Mouse (Mus musculus) spleen, adult 2 months (tissue): Measurements from ENCODE around the gene Ablim1. TPM values are rescaled to one million over a fixed set of nuclear protein-coding genes. Genes with fewer than 3 reads are reported as not detected.
A peak's percentile ranks its signal among the peaks of the same experiment; 100 is the strongest.

Experiments
- DNase-seq, 2 experiments: peaks; one replicate each; pipeline versions ENCODE4 v3.0.0 to v3.0.0-alpha.2; 2012 to 2021; ENCODE audit warnings: low spot score in 2 of 2, low read depth in 1 of 2
- H3K27ac ChIP-seq: fragments of 200-500 bp; 2 replicates; pipeline ENCODE4 v1.5.1; 2012; ENCODE audit warnings: low read length, inconsistent platforms; ENCODE audit not compliant: insufficient read depth
- H3K27me3 ChIP-seq: fragments of 200-500 bp; 2 replicates; pipeline ENCODE4 v1.6.1; 2012; ENCODE audit warnings: mild to moderate bottlenecking, moderate library complexity, low read length, inconsistent platforms; ENCODE audit not compliant: control insufficient read depth, insufficient read depth
- H3K36me3 ChIP-seq: fragments of 200-500 bp; 2 replicates; pipeline ENCODE4 v1.6.1; 2012; ENCODE audit warnings: mild to moderate bottlenecking, low read length, inconsistent platforms; ENCODE audit not compliant: control insufficient read depth, insufficient read depth
- H3K4me1 ChIP-seq: fragments of 200-500 bp; 2 replicates; pipeline ENCODE4 v1.6.1; 2011; ENCODE audit warnings: inconsistent platforms; ENCODE audit not compliant: control insufficient read depth, insufficient read depth, insufficient read length
- H3K4me3 ChIP-seq: fragments of 200-500 bp; 2 replicates; pipeline ENCODE4 v1.5.1; 2011; ENCODE audit warnings: mild to moderate bottlenecking, inconsistent platforms; ENCODE audit not compliant: insufficient read depth, insufficient read length; ENCODE audit errors: extremely low read depth
- CTCF ChIP-seq: fragments of 200-500 bp; IDR thresholded peaks from 2 replicates; pipeline ENCODE4 v1.5.1; 2011; ENCODE audit warnings: mild to moderate bottlenecking, inconsistent platforms; ENCODE audit not compliant: insufficient read depth, insufficient read length, insufficient replicate concordance; ENCODE audit errors: extremely low read depth
- POLR2A ChIP-seq: fragments of 200-500 bp; IDR thresholded peaks from 2 replicates; pipeline ENCODE4 v1.6.1; 2011; ENCODE audit warnings: low read depth, low read length, inconsistent platforms
- WGBS: fragments of 180-500 bp; shearing (Covaris S2); methylation state at CpG from one replicate; pipeline ENCODE4 v1.1.7; 2018; 5-methylcytosine and 5-hydroxymethylcytosine counted together
- polyA plus RNA-seq: library from polyadenylated mRNA; depleted of rRNA; stranded (reverse); fragments of >200 nt; gene quantifications from 2 replicates; pipeline ENCODE4 v1.2.3, GENCODE M21; 2012

Ablim1 gene
- polyA plus RNA-seq, 1 experiment = 53.8 TPM

- no peak overlapping the region for H3K27ac ChIP-seq
- DNase-seq = no peak
- WGBS = 55% methylated on average over 3 of the region's 3 CpGs
- H3K4me1 ChIP-seq = no peaks in the 10 kb centered on the region
- no peak overlapping the region for H3K4me3 ChIP-seq
- no peaks in the 10 kb centered on the region for H3K36me3 ChIP-seq
- H3K27me3 ChIP-seq = no peaks in the 10 kb centered on the region
- no peak for TF ChIP-seq CTCF
- no peak for TF ChIP-seq POLR2A
These were observed 7.1 kb upstream of the Ablim1 start for GRCm38 (mm10) chr19:57321839-57322238.

- Histone ChIP-seq H3K27me3 (no peaks in the 10 kb centered on the region), H3K4me1 (no peaks in the 10 kb centered on the region), H3K27ac (no peak overlapping the region), H3K36me3 (no peaks in the 10 kb centered on the region), H3K4me3 (no peak overlapping the region)
- DNase-seq = no peak
- WGBS = 81% methylated on average over 9 of the region's 9 CpGs
- TF ChIP-seq CTCF (no peak), POLR2A (no peak)
These were observed 6.1 kb upstream of the Ablim1 start for GRCm38 (mm10) chr19:57320656-57321382.

- 87% methylated on average over 3 of the region's 3 CpGs for WGBS
These were observed 1.9 kb upstream of the Ablim1 start for GRCm38 (mm10) chr19:57316597-57316996.

DNA sequence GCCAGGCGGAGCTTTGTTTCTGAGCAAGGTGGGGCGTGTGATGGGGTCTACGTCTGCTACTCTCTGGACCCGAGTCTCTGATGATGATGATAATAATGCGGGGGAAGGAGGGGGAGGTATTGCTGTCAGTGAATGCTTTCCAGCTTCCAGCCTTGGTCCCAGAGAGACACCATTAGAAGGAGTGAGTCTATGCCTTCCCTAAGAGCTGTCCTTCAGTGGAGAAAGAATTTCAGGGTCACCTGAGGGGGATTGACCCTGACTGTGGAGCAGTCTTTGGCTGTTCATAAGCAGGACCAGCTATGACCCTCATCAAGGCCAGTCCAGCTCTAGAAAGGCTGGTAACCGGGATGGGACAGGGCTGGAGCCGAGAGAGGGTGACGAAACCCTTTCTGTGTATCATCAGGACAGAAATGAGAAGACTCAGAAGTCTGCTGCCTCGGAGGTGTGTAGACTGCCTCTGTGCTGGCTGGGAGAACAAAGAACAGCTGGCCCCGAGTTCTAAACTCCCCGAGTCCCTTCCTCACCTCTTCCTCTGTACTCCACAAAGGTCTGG lies 370 bp upstream of the Ablim1 start:
- H3K4me3 ChIP-seq = peak overlapping the region; percentile 69; the same call in 1 of the 2 replicates
- TF ChIP-seq CTCF = no peak
- TF ChIP-seq POLR2A = no peak
- 55% methylated on average over 11 of the region's 11 CpGs for WGBS
- H3K27ac ChIP-seq = 0 out of 2 replicates have a peak overlapping the region, but pooled peaks have one; percentile 37
- H3K27me3 ChIP-seq = peaks cover 4% of the 10 kb centered on the region
- no peak for DNase-seq
- H3K36me3 ChIP-seq = no peaks in the 10 kb centered on the region
- H3K4me1 ChIP-seq = peaks cover 6% of the 10 kb centered on the region

More at GRCm38 (mm10) chr19:57316597-57316996, 1.9 kb upstream of the Ablim1 start:
- TF ChIP-seq CTCF (no peak), POLR2A (no peak)
- Histone ChIP-seq H3K4me3 (no peak overlapping the region), H3K4me1 (peaks cover 6% of the 10 kb centered on the region), H3K36me3 (no peaks in the 10 kb centered on the region), H3K27ac (no peak overlapping the region), H3K27me3 (peaks cover 4% of the 10 kb centered on the region; the same call in 1 of the 2 replicates)
- DNase-seq = no peak

GRCm38 (mm10) chr19:57313891-57314345 lies 801 bp downstream of the Ablim1 start:
- no peak for TF ChIP-seq CTCF
- TF ChIP-seq POLR2A = no peak
- peaks cover 4% of the 10 kb centered on the region for H3K27me3 ChIP-seq
- peak overlapping the region; percentile 69; the same call in 1 of the 2 replicates for H3K4me3 ChIP-seq
- no peak overlapping the region for H3K27ac ChIP-seq
- DNase-seq = no peak
- H3K4me1 ChIP-seq = peaks cover 6% of the 10 kb centered on the region
- H3K36me3 ChIP-seq = no peaks in the 10 kb centered on the region
- WGBS = 55% methylated on average over 3 of the region's 3 CpGs

DNA sequence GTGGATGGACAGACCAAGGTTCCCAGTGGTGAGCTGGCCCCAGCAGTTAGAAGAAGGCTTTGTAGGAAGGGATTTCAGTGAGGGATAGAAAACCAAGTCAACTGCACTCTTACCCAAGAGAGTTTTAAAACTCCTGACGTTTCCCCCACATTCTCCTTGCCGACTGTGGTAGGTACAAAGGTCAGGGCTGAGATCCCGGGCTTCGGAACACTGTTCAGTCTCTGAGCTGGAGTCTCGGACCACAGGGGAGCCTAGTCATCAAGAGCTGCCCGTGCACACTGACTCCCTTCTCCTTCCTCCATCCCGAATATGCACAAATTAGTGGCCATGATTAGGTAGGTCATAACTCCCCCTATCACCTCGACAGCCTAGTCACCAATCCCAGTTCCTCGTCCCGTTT lies 1.5 kb downstream of the Ablim1 start:
- no peak for DNase-seq
- peaks cover 6% of the 10 kb centered on the region for H3K4me1 ChIP-seq
- TF ChIP-seq CTCF = no peak
- no peak for TF ChIP-seq POLR2A
- no peak overlapping the region for H3K27ac ChIP-seq
- peaks cover 4% of the 10 kb centered on the region for H3K27me3 ChIP-seq
- no peaks in the 10 kb centered on the region for H3K36me3 ChIP-seq
- WGBS = 77% methylated on average over 10 of the region's 10 CpGs
- H3K4me3 ChIP-seq = no peak overlapping the region

GRCm38 (mm10) chr19:57309980-57310379 lies 4.7 kb downstream of the Ablim1 start:
- peaks cover 6% of the 10 kb centered on the region for H3K4me1 ChIP-seq
- 78% methylated on average over 4 of the region's 4 CpGs for WGBS
- TF ChIP-seq POLR2A (no peak), CTCF (no peak)
- DNase-seq = no peak
- H3K27ac ChIP-seq = no peak overlapping the region
- no peak overlapping the region for H3K4me3 ChIP-seq
- H3K27me3 ChIP-seq = peaks cover 4% of the 10 kb centered on the region
- H3K36me3 ChIP-seq = no peaks in the 10 kb centered on the region
